Mouse (Mus musculus) kidney, postnatal 14 days (tissue): ENCODE measurements around the gene Hdgf.
A peak's percentile ranks its signal among the peaks of the same experiment; 100 is the strongest.

Experiments
- DNase-seq: peaks from one replicate; pipeline ENCODE4 v3.0.0; 2022; ENCODE audit warnings: mixed read lengths

Gene Hdgf

GRCm38 (mm10) chr3:87910573-87911141, 4.5 kb downstream of the Hdgf start:
- peak; percentile 92 for DNase-seq

DNA sequence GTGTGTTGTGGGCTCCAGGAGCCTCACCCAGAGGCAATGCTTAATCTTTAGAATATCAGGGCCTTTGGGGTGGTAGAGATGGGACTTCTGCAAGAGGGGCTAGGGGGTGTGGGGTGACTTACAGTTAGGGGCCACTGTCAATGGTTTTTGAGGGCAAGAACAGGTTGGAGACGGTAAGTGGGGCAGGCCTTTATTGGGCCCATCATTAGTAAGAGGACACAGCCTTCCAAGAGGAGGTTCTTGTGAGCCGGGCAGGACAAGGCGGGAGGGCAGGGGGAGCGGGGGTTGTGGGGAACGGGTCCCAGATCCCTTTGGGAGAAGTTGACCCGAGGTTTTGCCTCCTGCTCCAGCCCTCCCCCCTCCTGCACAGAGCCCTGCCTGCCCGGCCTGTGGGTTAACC, 7.4 kb downstream of the Hdgf start:
- DNase-seq: no peak

DNA sequence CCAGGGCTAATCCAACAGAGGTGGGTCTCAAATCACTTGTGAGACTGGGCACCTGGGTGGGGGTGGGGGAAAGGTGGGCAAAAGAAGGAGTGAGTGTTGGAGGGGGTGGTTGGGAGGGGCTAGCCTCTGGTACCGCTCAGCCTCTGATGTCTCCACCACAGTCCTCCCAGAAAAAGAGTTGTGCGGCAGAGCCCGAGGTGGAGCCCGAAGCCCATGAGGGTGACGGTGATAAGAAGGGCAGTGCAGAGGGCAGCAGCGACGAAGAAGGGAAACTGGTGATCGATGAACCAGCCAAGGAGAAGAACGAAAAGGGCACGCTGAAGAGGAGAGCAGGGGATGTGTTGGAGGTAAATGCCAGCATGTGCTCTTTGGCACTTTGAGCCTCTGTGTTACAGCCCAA, 7.8 kb downstream of the Hdgf start:
- no peak for DNase-seq

GRCm38 (mm10) chr3:87916990-87917389, 10.9 kb downstream of the Hdgf start:
- DNase-seq: no peak

DNA sequence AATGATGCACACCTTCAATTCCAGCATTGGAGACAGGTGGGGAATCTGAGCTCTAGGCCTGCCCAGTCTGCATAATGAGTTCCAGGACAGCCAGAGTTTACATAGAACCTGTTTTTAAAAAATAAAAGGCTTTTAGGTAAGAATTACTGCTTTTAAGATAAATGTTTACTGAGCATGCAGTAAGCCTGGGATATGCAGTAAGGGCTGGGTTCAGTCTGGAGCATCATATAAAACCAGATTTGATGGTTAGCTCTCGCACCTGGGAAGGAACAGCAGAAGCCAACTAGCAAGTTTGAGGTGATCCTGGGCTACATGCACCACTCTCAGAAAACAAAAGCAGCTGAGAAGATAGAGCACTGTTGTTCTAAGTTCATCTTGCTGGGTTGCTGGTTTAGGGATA, 12.4 kb downstream of the Hdgf start:
- no peak for DNase-seq

DNA sequence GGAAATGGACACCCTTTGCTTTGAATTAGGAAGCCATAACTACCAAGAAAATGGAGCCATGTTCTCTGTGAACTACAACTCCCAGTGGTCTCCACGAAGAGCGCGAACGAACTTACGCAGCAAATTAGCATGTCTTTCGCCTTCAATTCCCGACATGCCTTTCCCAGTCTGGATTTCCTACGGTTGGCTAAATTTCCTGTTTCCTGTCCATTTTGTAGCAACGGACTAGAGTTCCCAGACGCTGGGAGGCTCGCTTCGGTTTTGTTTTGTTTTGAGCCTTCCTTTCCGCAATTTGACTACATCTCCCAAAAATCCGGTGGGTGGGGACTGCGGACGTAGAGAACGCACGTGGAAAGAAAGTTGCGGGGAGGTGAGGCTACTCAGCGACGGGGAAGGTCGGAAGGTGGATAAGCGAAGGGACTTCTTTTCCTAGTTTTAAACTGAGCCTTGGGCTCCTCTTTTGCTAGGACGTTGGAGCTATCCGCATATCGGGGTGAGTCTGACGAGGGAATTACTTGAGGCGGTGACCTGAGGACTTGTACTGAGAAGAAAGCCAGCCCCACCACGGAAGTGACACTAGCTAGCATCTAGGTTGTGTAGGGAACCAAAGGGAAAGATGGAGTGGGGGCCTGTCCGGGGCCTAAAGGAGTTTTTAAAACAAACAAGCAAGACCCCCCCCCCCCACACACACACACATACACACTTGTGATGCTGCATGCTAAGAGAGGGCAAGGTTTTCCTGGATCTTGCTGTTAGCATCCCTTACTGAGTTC, 13.4 kb downstream of the Hdgf start, which contains the start of gene Mrpl24:
Mrpl24 (plus strand) TSS at position 171 of the 773 bp plus-strand sequence.
- DNase-seq: peak; percentile 91

- no peak for DNase-seq
These were observed 14.3 kb downstream of the Hdgf start for GRCm38 (mm10) chr3:87920270-87920943.

DNA sequence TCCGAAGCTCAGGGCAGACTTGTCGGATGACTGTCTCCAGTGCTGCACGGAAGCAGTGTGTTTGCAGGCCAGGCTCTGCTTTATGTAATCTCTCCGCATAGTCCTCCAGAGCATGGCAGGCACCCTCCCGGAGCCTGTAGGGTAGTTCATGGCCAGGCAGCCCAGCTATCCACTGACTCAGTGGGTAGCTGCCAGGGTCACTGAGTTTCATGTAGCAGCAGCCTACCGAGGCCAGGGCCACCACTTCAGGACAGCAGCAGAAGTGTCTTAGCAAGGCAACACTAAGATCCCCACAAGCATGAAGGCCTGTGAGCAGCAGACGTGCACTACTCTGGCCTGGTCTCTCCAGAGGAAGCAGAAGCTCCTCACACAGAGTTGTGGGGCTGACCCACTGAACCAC, 18.9 kb downstream of the Hdgf start:
- no peak for DNase-seq

GRCm38 (mm10) chr3:87927452-87927851, 21.3 kb downstream of the Hdgf start:
- no peak for DNase-seq

GRCm38 (mm10) chr3:87929341-87930077, 23.4 kb downstream of the Hdgf start:
- DNase-seq: no peak

- DNase-seq: peak; percentile 98
These were observed 24.1 kb downstream of the Hdgf start, which contains the start of the genes Isg20l2 and Rrnad1 for GRCm38 (mm10) chr3:87930078-87930795. Gene Isg20l2 (plus strand): TSS chr3:87930314. Gene Rrnad1 (minus strand): TSS chr3:87930717.

GRCm38 (mm10) chr3:87934026-87934425, 27.9 kb downstream of the Hdgf start:
- DNase-seq: no peak

DNA sequence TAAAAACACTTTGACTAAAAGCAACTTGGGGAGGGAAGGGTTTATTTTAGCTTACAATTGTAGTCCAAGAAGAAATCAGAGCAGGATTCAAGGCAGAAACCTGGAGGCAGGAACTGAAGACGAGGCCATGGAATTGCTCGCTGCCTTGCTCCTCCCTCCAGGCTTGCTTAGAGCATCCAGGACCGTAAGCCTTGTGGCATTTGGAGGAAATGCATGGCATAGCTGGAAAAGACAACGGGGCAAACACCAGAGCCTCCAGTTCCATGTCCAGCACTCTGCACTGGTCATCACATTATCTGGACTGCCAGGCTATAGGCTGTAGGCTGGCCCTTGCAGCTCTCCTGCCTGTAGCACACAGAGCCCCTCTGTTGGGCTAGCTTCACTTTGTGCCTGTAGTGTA, 28.4 kb downstream of the Hdgf start:
- DNase-seq: no peak

DNA sequence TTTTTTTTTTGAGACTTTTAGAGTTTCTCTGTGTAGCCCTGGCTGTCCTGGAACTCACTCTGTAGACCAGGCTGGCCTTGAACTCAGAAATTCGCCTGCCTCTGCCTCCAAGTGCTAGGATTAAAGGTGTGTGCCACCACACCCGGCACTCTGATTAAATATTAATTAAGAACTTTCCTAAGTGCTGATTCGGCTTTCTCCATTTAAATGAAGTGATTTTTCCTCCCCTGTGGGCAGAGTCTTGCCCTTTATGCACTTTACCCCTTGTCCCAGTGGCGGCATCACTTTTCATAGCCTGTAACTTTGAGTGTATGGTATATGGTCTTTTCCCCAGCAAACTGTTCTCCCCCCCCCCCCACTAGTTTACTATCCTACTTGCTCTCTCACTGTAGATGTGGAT, 29.1 kb downstream of the Hdgf start:
- DNase-seq: peak; percentile 36

- peak; percentile 81 for DNase-seq
These were observed 29.7 kb downstream of the Hdgf start for GRCm38 (mm10) chr3:87935776-87936175.

GRCm38 (mm10) chr3:87940611-87941010, 34.5 kb downstream of the Hdgf start:
- DNase-seq: no peak

GRCm38 (mm10) chr3:87942471-87942870, 36.4 kb downstream of the Hdgf start:
- no peak for DNase-seq

GRCm38 (mm10) chr3:87943586-87943985, 37.5 kb downstream of the Hdgf start:
- DNase-seq: no peak

GRCm38 (mm10) chr3:87944838-87945600, 38.9 kb downstream of the Hdgf start:
- no peak for DNase-seq

DNA sequence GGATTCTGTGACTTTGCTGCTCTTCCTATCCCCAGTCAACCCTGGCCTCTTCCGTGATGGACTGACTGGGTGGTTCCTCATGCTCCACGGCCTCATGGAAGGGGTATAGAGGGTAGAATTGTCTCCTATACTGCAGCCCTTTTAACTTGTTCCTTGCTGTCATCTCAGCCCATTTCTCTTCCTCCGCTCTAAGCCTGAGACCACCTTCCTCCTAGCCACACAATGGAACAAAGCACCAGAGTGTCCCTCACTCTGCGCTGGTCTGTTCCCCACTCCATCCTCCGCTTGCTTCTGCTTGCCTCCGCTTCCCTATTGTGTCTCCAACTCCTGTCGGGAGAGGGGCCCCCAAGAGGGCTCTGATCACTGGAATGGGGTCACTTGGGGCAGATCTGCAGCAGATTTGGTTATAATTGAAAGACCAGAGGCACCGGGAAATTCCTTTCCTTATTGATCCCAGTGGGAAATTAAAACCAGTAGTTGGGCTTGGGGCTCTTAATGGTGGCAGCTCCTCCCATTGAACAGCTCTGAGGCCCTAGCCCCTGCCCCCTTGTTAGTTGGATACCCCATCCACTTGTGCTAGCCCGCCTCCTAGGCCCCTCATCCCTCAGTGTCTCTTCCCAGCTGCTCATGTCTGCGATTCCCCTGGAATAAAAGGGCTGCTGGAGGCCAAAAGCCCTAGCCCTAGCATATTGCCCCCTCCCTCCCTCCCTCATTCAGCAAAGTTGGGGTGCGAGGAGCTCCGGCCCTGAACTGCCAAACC, 39.8 kb downstream of the Hdgf start:
- DNase-seq: no peak

DNA sequence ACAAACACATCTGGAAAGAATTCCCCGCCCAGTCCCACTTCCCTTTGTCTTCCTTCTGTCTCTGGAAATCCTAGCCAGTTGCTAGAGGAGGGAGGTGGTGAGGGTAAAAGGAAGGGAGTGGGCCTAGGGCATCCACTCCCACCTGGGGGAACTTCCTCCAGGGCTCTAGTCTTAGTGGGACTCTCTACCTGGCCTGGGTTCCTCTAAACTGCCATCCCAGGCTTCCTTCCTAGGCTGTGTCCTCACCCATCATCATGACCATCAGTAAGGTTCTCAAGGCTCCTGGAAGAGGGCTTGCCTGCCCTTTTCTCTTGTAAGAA, 40.4 kb downstream of the Hdgf start:
- DNase-seq: no peak
